Mouse (Mus musculus): Measurements from ENCODE around the gene Calr4. TPM values are rescaled to one million over a fixed set of nuclear protein-coding genes. Genes with fewer than 3 reads are reported as not detected.

Gene Calr4
- total and polyA plus RNA-seq, 3 experiments, result 0.09 TPM; not detected in 2

DNA sequence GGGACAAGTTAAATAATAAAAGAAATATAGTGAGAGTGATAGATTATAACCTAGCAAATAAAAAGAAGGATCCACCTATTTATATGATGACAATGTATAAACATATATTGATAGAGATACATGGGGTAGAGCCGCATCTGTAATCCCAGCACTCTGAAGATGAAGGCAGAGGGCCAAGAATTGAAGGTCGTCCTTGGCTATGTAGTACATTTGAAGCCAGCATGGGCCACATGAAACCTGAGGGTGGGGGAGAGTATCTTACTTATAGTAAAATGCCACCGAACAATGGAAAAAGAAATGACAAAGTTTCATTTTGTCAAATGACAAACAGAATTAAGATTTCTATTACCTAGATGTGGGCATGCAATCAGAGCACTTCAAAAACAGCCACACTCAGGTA, 31.8 kb downstream of the Calr4 start:
- TF ChIP-seq TAL1 (conservative IDR thresholded peaks at IDR 0.05; ENCODE audit: low read depth, low read length) (no peak), GATA2 (IDR thresholded peaks at IDR 0.05; ENCODE audit: borderline replicate concordance, low read depth, low read length) (no peak), CTCF (IDR thresholded peaks at IDR 0.05; ENCODE audit: low read depth, low read length) (no peak), POLR2AphosphoS5 (IDR thresholded peaks at IDR 0.05; ENCODE audit: insufficient replicate concordance, low read depth, low read length) (no peak), GATA1 (IDR thresholded peaks at IDR 0.05; ENCODE audit: borderline replicate concordance, low read length) (no peak)
- peaks cover 7% of the 10 kb centered on the region for H3K4me1 ChIP-seq (ENCODE audit: insufficient read depth, low read depth, low read length)
- H3K4me3 ChIP-seq (ENCODE audit: low read depth, low read length), result no peak overlapping the region
- H3K36me3 ChIP-seq (replicated peaks), result no peaks in the 10 kb centered on the region
- DNase-seq (ENCODE audit: low spot score), result no peak
- H3K9me3 ChIP-seq (replicated peaks), result no peaks in the 10 kb centered on the region
- peaks cover 5% of the 10 kb centered on the region; the same call in 1 of the 2 replicates for H3K27me3 ChIP-seq (ENCODE audit: insufficient read depth, low read length)
- ATAC-seq (ENCODE audit: extremely low read depth, insufficient number of reproducible peaks, low FRiP score, poor library complexity, severe bottlenecking), result no peak

- ATAC-seq (ENCODE audit: extremely low read depth, insufficient number of reproducible peaks, low FRiP score, poor library complexity, severe bottlenecking), result no peak
- Histone ChIP-seq H3K27me3 (ENCODE audit: insufficient read depth, low read length) (peaks cover 7% of the 10 kb centered on the region; the same call in 1 of the 2 replicates), H3K4me3 (ENCODE audit: low read depth, low read length) (no peak overlapping the region), H3K4me1 (ENCODE audit: insufficient read depth, low read depth, low read length) (peaks cover 5% of the 10 kb centered on the region; the same call in 1 of the 2 replicates), H3K36me3 (replicated peaks) (no peaks in the 10 kb centered on the region), H3K9me3 (replicated peaks) (no peaks in the 10 kb centered on the region)
- DNase-seq (ENCODE audit: low spot score), result no peak
- no peak for TF ChIP-seq CTCF (IDR thresholded peaks at IDR 0.05; ENCODE audit: low read depth, low read length)
- no peak for TF ChIP-seq GATA1 (IDR thresholded peaks at IDR 0.05; ENCODE audit: borderline replicate concordance, low read length)
- TF ChIP-seq POLR2AphosphoS5 (IDR thresholded peaks at IDR 0.05; ENCODE audit: insufficient replicate concordance, low read depth, low read length), result no peak
- TF ChIP-seq GATA2 (IDR thresholded peaks at IDR 0.05; ENCODE audit: borderline replicate concordance, low read depth, low read length), result no peak
Observed at GRCm38 (mm10) chr4:109266744-109267143, 32.5 kb downstream of the Calr4 start.

DNA sequence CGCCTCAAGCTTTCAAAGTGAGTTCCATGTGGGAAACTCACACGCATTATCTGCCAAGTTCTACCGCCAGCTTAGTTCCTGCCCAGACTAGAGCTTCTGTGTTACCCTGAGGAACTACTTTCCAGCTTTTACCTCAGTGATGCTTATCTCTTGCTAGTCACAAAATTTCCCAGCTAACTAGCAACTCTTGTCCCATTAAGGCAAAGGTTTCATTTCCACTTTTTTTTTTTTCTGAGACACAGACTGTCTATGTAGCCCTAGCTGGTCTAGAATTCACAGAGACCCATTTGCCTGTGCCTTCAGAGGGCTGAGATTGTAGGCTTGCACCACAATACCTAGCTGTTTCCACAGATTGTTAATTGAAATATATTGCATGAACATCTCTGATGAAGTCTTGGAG, 33.2 kb downstream of the Calr4 start:
- no peak for DNase-seq (ENCODE audit: low spot score)
- ATAC-seq (ENCODE audit: extremely low read depth, insufficient number of reproducible peaks, low FRiP score, poor library complexity, severe bottlenecking), result no peak

DNA sequence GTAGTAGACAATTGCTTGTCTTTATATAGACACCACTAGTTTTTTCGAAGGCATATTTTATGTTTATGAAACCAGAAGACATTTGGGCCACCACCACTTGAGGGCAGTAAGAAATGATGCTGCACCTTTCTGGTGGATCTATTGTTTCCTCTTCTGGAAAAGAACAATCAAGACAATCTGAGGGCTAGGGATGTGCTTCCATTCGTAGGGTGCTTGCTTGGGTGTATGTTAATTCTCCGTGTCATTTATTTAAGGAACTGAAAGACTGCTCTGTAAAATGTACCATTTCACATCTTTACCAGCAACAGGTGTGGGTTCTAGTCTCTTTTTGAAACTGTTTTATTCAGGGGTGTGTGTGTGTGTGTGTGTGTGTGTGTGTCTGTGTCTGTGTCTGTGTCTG, 34.6 kb downstream of the Calr4 start:
- TF ChIP-seq CTCF (IDR thresholded peaks at IDR 0.05; ENCODE audit: low read depth, low read length) (no peak), GATA2 (IDR thresholded peaks at IDR 0.05; ENCODE audit: borderline replicate concordance, low read depth, low read length) (no peak), POLR2AphosphoS5 (IDR thresholded peaks at IDR 0.05; ENCODE audit: insufficient replicate concordance, low read depth, low read length) (no peak), GATA1 (IDR thresholded peaks at IDR 0.05; ENCODE audit: borderline replicate concordance, low read length) (no peak), TAL1 (conservative IDR thresholded peaks at IDR 0.05; ENCODE audit: low read depth, low read length) (no peak)
- DNase-seq (ENCODE audit: low spot score), result no peak
- H3K27me3 ChIP-seq (ENCODE audit: insufficient read depth, low read length), result peaks cover 7% of the 10 kb centered on the region
- H3K9me3 ChIP-seq (replicated peaks), result no peaks in the 10 kb centered on the region
- no peak for ATAC-seq (ENCODE audit: extremely low read depth, insufficient number of reproducible peaks, low FRiP score, poor library complexity, severe bottlenecking)
- H3K36me3 ChIP-seq (replicated peaks), result no peaks in the 10 kb centered on the region
- H3K4me1 ChIP-seq (ENCODE audit: insufficient read depth, low read depth, low read length), result peaks cover 5% of the 10 kb centered on the region; the same call in 1 of the 2 replicates
- H3K4me3 ChIP-seq (ENCODE audit: low read depth, low read length), result no peak overlapping the region

More for the DNA sequence above, 33.2 kb downstream of the Calr4 start:
- no peaks in the 10 kb centered on the region for H3K9me3 ChIP-seq (replicated peaks)
- no peaks in the 10 kb centered on the region for H3K36me3 ChIP-seq (replicated peaks)
- H3K4me1 ChIP-seq (ENCODE audit: insufficient read depth, low read depth, low read length), result peaks cover 5% of the 10 kb centered on the region; the same call in 1 of the 2 replicates
- H3K4me3 ChIP-seq (ENCODE audit: low read depth, low read length), result no peak overlapping the region
- TF ChIP-seq CTCF (IDR thresholded peaks at IDR 0.05; ENCODE audit: low read depth, low read length), result no peak
- TF ChIP-seq GATA1 (IDR thresholded peaks at IDR 0.05; ENCODE audit: borderline replicate concordance, low read length), result no peak
- no peak for TF ChIP-seq TAL1 (conservative IDR thresholded peaks at IDR 0.05; ENCODE audit: low read depth, low read length)
- TF ChIP-seq POLR2AphosphoS5 (IDR thresholded peaks at IDR 0.05; ENCODE audit: insufficient replicate concordance, low read depth, low read length), result no peak
- TF ChIP-seq GATA2 (IDR thresholded peaks at IDR 0.05; ENCODE audit: borderline replicate concordance, low read depth, low read length), result no peak
- H3K27me3 ChIP-seq (ENCODE audit: insufficient read depth, low read length), result peaks cover 7% of the 10 kb centered on the region; the same call in 1 of the 2 replicates

- DNase-seq (ENCODE audit: low spot score) (no peak), ATAC-seq (ENCODE audit: extremely low read depth, insufficient number of reproducible peaks, low FRiP score, poor library complexity, severe bottlenecking) (no peak)
- TF ChIP-seq POLR2AphosphoS5 (IDR thresholded peaks at IDR 0.05; ENCODE audit: insufficient replicate concordance, low read depth, low read length) (no peak), GATA1 (IDR thresholded peaks at IDR 0.05; ENCODE audit: borderline replicate concordance, low read length) (no peak), GATA2 (IDR thresholded peaks at IDR 0.05; ENCODE audit: borderline replicate concordance, low read depth, low read length) (no peak), TAL1 (conservative IDR thresholded peaks at IDR 0.05; ENCODE audit: low read depth, low read length) (no peak), CTCF (IDR thresholded peaks at IDR 0.05; ENCODE audit: low read depth, low read length) (no peak)
- Histone ChIP-seq H3K4me1 (ENCODE audit: insufficient read depth, low read depth, low read length) (peaks cover 5% of the 10 kb centered on the region; the same call in 1 of the 2 replicates), H3K9me3 (replicated peaks) (no peaks in the 10 kb centered on the region), H3K4me3 (ENCODE audit: low read depth, low read length) (no peak overlapping the region), H3K36me3 (replicated peaks) (no peaks in the 10 kb centered on the region), H3K27me3 (ENCODE audit: insufficient read depth, low read length) (peaks cover 7% of the 10 kb centered on the region)
Observed at GRCm38 (mm10) chr4:109271803-109272202, 37.5 kb downstream of the Calr4 start.

- DNase-seq (ENCODE audit: low spot score) (no peak), ATAC-seq (ENCODE audit: extremely low read depth, insufficient number of reproducible peaks, low FRiP score, poor library complexity, severe bottlenecking) (no peak)
- Histone ChIP-seq H3K4me1 (ENCODE audit: insufficient read depth, low read depth, low read length) (no peaks in the 10 kb centered on the region), H3K4me3 (ENCODE audit: low read depth, low read length) (no peak overlapping the region), H3K36me3 (replicated peaks) (no peaks in the 10 kb centered on the region), H3K9me3 (replicated peaks) (no peaks in the 10 kb centered on the region), H3K27me3 (ENCODE audit: insufficient read depth, low read length) (peaks cover 2% of the 10 kb centered on the region; the same call in 1 of the 2 replicates)
- TF ChIP-seq TAL1 (conservative IDR thresholded peaks at IDR 0.05; ENCODE audit: low read depth, low read length), result no peak
Observed at GRCm38 (mm10) chr4:109273586-109274240, 39.4 kb downstream of the Calr4 start.
